Mouse (Mus musculus): Measurements from ENCODE around the gene Stx12. TPM values are rescaled to one million over a fixed set of nuclear protein-coding genes. Genes with fewer than 3 reads are reported as not detected.

Stx12 gene
- polyA plus RNA-seq, 1 experiment from 2014 or later: 133 TPM

- Histone ChIP-seq H3K9me3 (no peaks in the 10 kb centered on the region), H3K4me1 (replicated peaks) (no peaks in the 10 kb centered on the region), H3K4me3 (replicated peaks) (no peak overlapping the region), H3K27ac (no peak overlapping the region), H3K36me3 (peaks cover 84% of the 10 kb centered on the region), H3K4me2 (replicated peaks) (no peak overlapping the region), H3K9ac (replicated peaks) (no peak overlapping the region), H3K27me3 (no peaks in the 10 kb centered on the region)
- 93% methylated on average over 9 of the region's 9 CpGs for WGBS
- no peak for ATAC-seq
Observed at GRCm38 (mm10) chr4:132904765-132905309, 20.5 kb upstream of the Stx12 start.

- no peak for ATAC-seq
- peaks cover 80% of the 10 kb centered on the region for H3K36me3 ChIP-seq
- 92% methylated on average over 2 of the region's 2 CpGs for WGBS
- H3K4me2 ChIP-seq (replicated peaks): no peak overlapping the region
- no peak overlapping the region for H3K9ac ChIP-seq (replicated peaks)
- no peak overlapping the region for H3K4me3 ChIP-seq (replicated peaks)
- H3K9me3 ChIP-seq: no peaks in the 10 kb centered on the region
- H3K4me1 ChIP-seq (replicated peaks): no peaks in the 10 kb centered on the region
- no peak overlapping the region for H3K27ac ChIP-seq
- H3K27me3 ChIP-seq: no peaks in the 10 kb centered on the region
Observed at GRCm38 (mm10) chr4:132904071-132904470, 19.8 kb upstream of the Stx12 start.

GRCm38 (mm10) chr4:132898197-132898596 lies 13.9 kb upstream of the Stx12 start:
- Histone ChIP-seq H3K4me2 (replicated peaks) (no peak overlapping the region), H3K9me3 (no peaks in the 10 kb centered on the region), H3K9ac (replicated peaks) (no peak overlapping the region), H3K27me3 (no peaks in the 10 kb centered on the region), H3K36me3 (peaks cover 33% of the 10 kb centered on the region), H3K4me1 (replicated peaks) (peaks cover 27% of the 10 kb centered on the region), H3K27ac (no peak overlapping the region), H3K4me3 (replicated peaks) (no peak overlapping the region)
- WGBS: 88% methylated on average over 9 of the region's 9 CpGs
- no peak for ATAC-seq

GRCm38 (mm10) chr4:132894402-132894801 lies 10.1 kb upstream of the Stx12 start:
- Histone ChIP-seq H3K27ac (peak overlapping the region; percentile 61), H3K36me3 (no peaks in the 10 kb centered on the region), H3K4me2 (replicated peaks) (0 out of 2 replicates have a peak overlapping the region, but pooled peaks have one; percentile 7), H3K27me3 (no peaks in the 10 kb centered on the region), H3K9me3 (no peaks in the 10 kb centered on the region), H3K9ac (replicated peaks) (no peak overlapping the region; the same call in 1 of the 2 replicates), H3K4me3 (replicated peaks) (no peak overlapping the region), H3K4me1 (replicated peaks) (peaks cover 27% of the 10 kb centered on the region)
- WGBS: 2% methylated on average over 7 of the region's 7 CpGs
- ATAC-seq: 0 out of 2 replicates have a peak, but pooled peaks have one; percentile 66

GRCm38 (mm10) chr4:132884844-132885374 lies 600 bp upstream of the Stx12 start:
- H3K9ac ChIP-seq (replicated peaks): peak overlapping the region; percentile 96
- peak overlapping the region; percentile 84; the same call in 1 of the 2 replicates for H3K27ac ChIP-seq
- no peaks in the 10 kb centered on the region for H3K9me3 ChIP-seq
- peaks cover 33% of the 10 kb centered on the region for H3K4me1 ChIP-seq (replicated peaks)
- ATAC-seq: no peak
- WGBS: 15% methylated on average over 9 of the region's 9 CpGs
- peak overlapping the region; percentile 97 for H3K4me3 ChIP-seq (replicated peaks)
- peak overlapping the region; percentile 82 for H3K4me2 ChIP-seq (replicated peaks)
- H3K27me3 ChIP-seq: no peaks in the 10 kb centered on the region
- peaks cover 9% of the 10 kb centered on the region; the same call in 1 of the 2 replicates for H3K36me3 ChIP-seq

GRCm38 (mm10) chr4:132883561-132884063 lies 697 bp downstream of the Stx12 start:
- ATAC-seq: no peak; the same call in 1 of the 2 replicates
- H3K4me2 ChIP-seq (replicated peaks): peak overlapping the region; percentile 82
- no peaks in the 10 kb centered on the region for H3K9me3 ChIP-seq
- H3K36me3 ChIP-seq: peaks cover 9% of the 10 kb centered on the region; the same call in 1 of the 2 replicates
- H3K4me1 ChIP-seq (replicated peaks): peaks cover 33% of the 10 kb centered on the region
- peak overlapping the region; percentile 97 for H3K4me3 ChIP-seq (replicated peaks)
- H3K27me3 ChIP-seq: no peaks in the 10 kb centered on the region
- H3K9ac ChIP-seq (replicated peaks): peak overlapping the region; percentile 96
- peak overlapping the region; percentile 84 for H3K27ac ChIP-seq
- 5% methylated on average over 21 of the region's 21 CpGs for WGBS

GRCm38 (mm10) chr4:132874363-132875097 lies 9.8 kb downstream of the Stx12 start:
- H3K9me3 ChIP-seq: no peaks in the 10 kb centered on the region
- H3K4me1 ChIP-seq (replicated peaks): no peaks in the 10 kb centered on the region
- no peak overlapping the region for H3K4me3 ChIP-seq (replicated peaks)
- H3K36me3 ChIP-seq: peaks cover 22% of the 10 kb centered on the region
- H3K4me2 ChIP-seq (replicated peaks): no peak overlapping the region
- ATAC-seq: no peak
- H3K9ac ChIP-seq (replicated peaks): no peak overlapping the region
- H3K27me3 ChIP-seq: no peaks in the 10 kb centered on the region
- H3K27ac ChIP-seq: no peak overlapping the region
- 93% methylated on average over 7 of the region's 7 CpGs for WGBS

- no peak overlapping the region for H3K4me2 ChIP-seq (replicated peaks)
- H3K9ac ChIP-seq (replicated peaks): no peak overlapping the region
- no peak overlapping the region for H3K4me3 ChIP-seq (replicated peaks)
- no peak overlapping the region for H3K27ac ChIP-seq
- no peak for ATAC-seq
- H3K27me3 ChIP-seq: no peaks in the 10 kb centered on the region
- WGBS: 89% methylated on average over 11 of the region's 11 CpGs
- no peaks in the 10 kb centered on the region for H3K4me1 ChIP-seq (replicated peaks)
- H3K36me3 ChIP-seq: peaks cover 30% of the 10 kb centered on the region
- H3K9me3 ChIP-seq: no peaks in the 10 kb centered on the region
Observed at GRCm38 (mm10) chr4:132873481-132874362, 10.6 kb downstream of the Stx12 start.

- Histone ChIP-seq H3K9ac (replicated peaks) (no peak overlapping the region), H3K4me3 (replicated peaks) (no peak overlapping the region), H3K36me3 (peaks cover 56% of the 10 kb centered on the region), H3K27me3 (no peaks in the 10 kb centered on the region), H3K9me3 (no peaks in the 10 kb centered on the region), H3K27ac (no peak overlapping the region), H3K4me1 (replicated peaks) (no peaks in the 10 kb centered on the region), H3K4me2 (replicated peaks) (no peak overlapping the region)
- 90% methylated on average over 3 of the region's 3 CpGs for WGBS
- ATAC-seq: no peak
Observed at GRCm38 (mm10) chr4:132871116-132871515, 13.2 kb downstream of the Stx12 start.

GRCm38 (mm10) chr4:132864856-132865255 lies 19.5 kb downstream of the Stx12 start:
- 95% methylated on average over 2 of the region's 2 CpGs for WGBS
- H3K36me3 ChIP-seq: peaks cover 79% of the 10 kb centered on the region
- no peak overlapping the region for H3K4me2 ChIP-seq (replicated peaks)
- no peak for ATAC-seq
- no peaks in the 10 kb centered on the region for H3K27me3 ChIP-seq
- H3K9ac ChIP-seq (replicated peaks): no peak overlapping the region
- no peaks in the 10 kb centered on the region for H3K4me1 ChIP-seq (replicated peaks)
- H3K9me3 ChIP-seq: no peaks in the 10 kb centered on the region
- no peak overlapping the region for H3K4me3 ChIP-seq (replicated peaks)
- H3K27ac ChIP-seq: no peak overlapping the region

- no peaks in the 10 kb centered on the region for H3K27me3 ChIP-seq
- H3K4me1 ChIP-seq (replicated peaks): no peaks in the 10 kb centered on the region
- ATAC-seq: no peak
- no peak overlapping the region for H3K4me3 ChIP-seq (replicated peaks)
- H3K27ac ChIP-seq: no peak overlapping the region
- WGBS: 92% methylated on average over 13 of the region's 13 CpGs
- peaks cover 75% of the 10 kb centered on the region for H3K36me3 ChIP-seq
- H3K4me2 ChIP-seq (replicated peaks): no peak overlapping the region
- H3K9me3 ChIP-seq: no peaks in the 10 kb centered on the region
- no peak overlapping the region for H3K9ac ChIP-seq (replicated peaks)
Observed at GRCm38 (mm10) chr4:132863012-132863411, 21.3 kb downstream of the Stx12 start.

Data from midbrain, embryonic 13.5 days (tissue).